Mouse (Mus musculus) heart, embryonic 11.5 days (tissue): ENCODE measurements around the gene Snf8. TPM values are rescaled to one million over a fixed set of nuclear protein-coding genes. Genes with fewer than 3 reads are reported as not detected.
A peak's percentile ranks its signal among the peaks of the same experiment; 100 is the strongest.

Source experiments
- ATAC-seq: fragments of 200-750 bp; cut with Nextera tagmentation; replicated peaks from 2 replicates; pipeline ENCODE4 v1.8.0; 2017; ENCODE audit warnings: moderate library complexity; ENCODE audit not compliant: insufficient number of reproducible peaks, low FRiP score, low TSS enrichment
- H3K27ac ChIP-seq: fragments of 300-500 bp; sonication (generic); 2 replicates; pipeline ENCODE4 v1.5.1; 2014; ENCODE audit warnings: mild to moderate bottlenecking, low read depth, low read length
- H3K27me3 ChIP-seq: fragments of 300-500 bp; sonication (generic); 2 replicates; pipeline ENCODE4 v1.6.1; 2014; ENCODE audit warnings: mild to moderate bottlenecking, low read length, mixed read lengths; ENCODE audit not compliant: control insufficient read depth, insufficient read depth
- H3K36me3 ChIP-seq: fragments of 300-500 bp; sonication (generic); 2 replicates; pipeline ENCODE4 v1.6.1; 2014; ENCODE audit warnings: mild to moderate bottlenecking, low read length, moderate library complexity, mixed read lengths; ENCODE audit not compliant: control insufficient read depth, insufficient read depth
- H3K4me1 ChIP-seq: fragments of 300-500 bp; sonication (generic); 2 replicates; pipeline ENCODE4 v1.6.1; 2014; ENCODE audit warnings: low read length; ENCODE audit not compliant: control insufficient read depth, insufficient read depth
- H3K4me2 ChIP-seq: fragments of 300-500 bp; sonication (generic); 2 replicates; pipeline ENCODE4 v1.6.1; 2014; ENCODE audit warnings: mild to moderate bottlenecking, moderate library complexity
- H3K4me3 ChIP-seq: fragments of 300-500 bp; sonication (generic); 2 replicates; pipeline ENCODE4 v1.5.1; 2014; ENCODE audit warnings: low read depth, low read length
- H3K9ac ChIP-seq: fragments of 300-500 bp; sonication (generic); 2 replicates; pipeline ENCODE4 v1.6.1; 2014; ENCODE audit warnings: mild to moderate bottlenecking, low read depth, low read length, moderate library complexity
- H3K9me3 ChIP-seq: fragments of 300-500 bp; sonication (generic); replicated peaks from 2 replicates; pipeline ENCODE4 v1.6.1; 2016; ENCODE audit warnings: low read length; ENCODE audit not compliant: control insufficient read depth
- WGBS: fragments of 180-500 bp; shearing (Covaris S2); extraction: QIAGEN DNeasy Blood & Tissue Kit; methylation state at CpG from one replicate; pipeline ENCODE4 v1.1.7; 2014; ENCODE audit not compliant: insufficient replicate concordance; 5-methylcytosine and 5-hydroxymethylcytosine counted together
- polyA plus RNA-seq: library from polyadenylated mRNA; unstranded; fragments of >200 nt; fragmentation: Nextera tagmentation; extraction: Ambion mirVana; gene quantifications from 2 replicates; pipeline ENCODE4 v1.2.1, GENCODE M21; 2014

Snf8 gene
- polyA plus RNA-seq, 1 experiment from 2014 or later = 31.3 TPM

DNA sequence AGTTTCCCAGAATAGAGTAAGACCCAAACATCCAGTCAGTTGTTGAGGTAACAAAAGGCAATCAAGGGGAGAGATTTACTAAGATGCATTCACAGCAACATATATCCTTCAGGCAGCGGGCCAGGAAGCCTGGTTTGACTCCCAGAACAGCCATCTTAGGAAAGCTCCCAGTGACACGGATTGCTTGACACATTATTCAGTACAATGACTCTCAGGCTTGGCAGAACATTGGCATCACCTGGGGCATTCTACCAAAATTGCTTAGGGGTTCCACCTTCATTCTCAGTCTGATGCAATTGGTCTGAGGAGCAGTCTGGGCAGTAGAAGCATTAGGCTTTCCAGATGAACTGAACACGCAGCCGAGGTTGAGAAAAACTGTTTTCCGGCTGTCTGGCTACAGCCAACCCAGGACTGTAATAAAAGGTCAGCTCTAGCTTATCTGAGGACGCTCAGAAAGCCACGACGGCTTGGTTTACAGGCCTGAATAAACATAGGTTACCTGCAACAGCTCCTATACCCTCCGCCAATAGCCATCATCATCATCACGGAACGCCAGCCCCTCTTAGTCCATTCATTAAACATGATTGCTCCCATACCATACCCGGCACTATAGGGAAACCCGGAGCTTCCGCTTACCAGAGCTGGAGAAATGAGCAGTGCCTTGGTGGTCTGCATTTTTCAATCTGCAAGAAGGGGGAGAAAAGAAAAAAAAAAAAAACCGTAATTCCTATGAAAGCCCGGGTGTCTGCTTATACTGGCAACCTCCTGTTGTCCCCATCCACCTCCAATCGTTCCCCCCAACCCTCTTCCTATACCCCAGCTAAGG, 39.9 kb downstream of the Snf8 start:
- Histone ChIP-seq H3K4me2 (peak overlapping the region; percentile 90), H3K9me3 (no peaks in the 10 kb centered on the region), H3K27me3 (no peaks in the 10 kb centered on the region), H3K27ac (peak overlapping the region; percentile 85), H3K36me3 (0 out of 2 replicates have a peak, but pooled peaks cover 8% of the 10 kb centered on the region), H3K4me1 (peaks cover 12% of the 10 kb centered on the region), H3K9ac (peak overlapping the region; percentile 78), H3K4me3 (peak overlapping the region; percentile 79)
- ATAC-seq = no peak
- 18% methylated on average over 17 of the region's 17 CpGs for WGBS

DNA sequence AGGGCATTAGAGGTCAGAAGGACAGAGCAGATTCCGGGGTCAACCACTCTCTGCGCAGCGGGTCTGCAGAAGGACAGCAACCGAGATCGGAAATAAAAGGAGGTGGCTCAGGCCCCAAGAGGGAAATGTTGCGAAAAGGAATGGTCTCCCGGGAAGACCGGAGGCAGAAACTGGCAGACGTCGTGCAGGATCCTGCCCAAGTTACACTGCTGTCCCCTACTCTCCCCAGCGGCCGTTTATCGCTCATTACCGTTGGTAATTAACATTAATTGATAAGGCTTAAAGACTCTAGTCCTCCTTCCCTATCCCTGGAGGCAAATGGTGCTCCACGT, 40.5 kb downstream of the Snf8 start:
- H3K36me3 ChIP-seq = 0 out of 2 replicates have a peak, but pooled peaks cover 8% of the 10 kb centered on the region
- peak overlapping the region; percentile 79 for H3K4me3 ChIP-seq
- peak overlapping the region; percentile 78 for H3K9ac ChIP-seq
- peak overlapping the region; percentile 90 for H3K4me2 ChIP-seq
- H3K27ac ChIP-seq = peak overlapping the region; percentile 85
- ATAC-seq = no peak
- peaks cover 12% of the 10 kb centered on the region for H3K4me1 ChIP-seq
- WGBS = 0% methylated on average over 15 of the region's 15 CpGs
- H3K9me3 ChIP-seq = no peaks in the 10 kb centered on the region
- H3K27me3 ChIP-seq = no peaks in the 10 kb centered on the region

DNA sequence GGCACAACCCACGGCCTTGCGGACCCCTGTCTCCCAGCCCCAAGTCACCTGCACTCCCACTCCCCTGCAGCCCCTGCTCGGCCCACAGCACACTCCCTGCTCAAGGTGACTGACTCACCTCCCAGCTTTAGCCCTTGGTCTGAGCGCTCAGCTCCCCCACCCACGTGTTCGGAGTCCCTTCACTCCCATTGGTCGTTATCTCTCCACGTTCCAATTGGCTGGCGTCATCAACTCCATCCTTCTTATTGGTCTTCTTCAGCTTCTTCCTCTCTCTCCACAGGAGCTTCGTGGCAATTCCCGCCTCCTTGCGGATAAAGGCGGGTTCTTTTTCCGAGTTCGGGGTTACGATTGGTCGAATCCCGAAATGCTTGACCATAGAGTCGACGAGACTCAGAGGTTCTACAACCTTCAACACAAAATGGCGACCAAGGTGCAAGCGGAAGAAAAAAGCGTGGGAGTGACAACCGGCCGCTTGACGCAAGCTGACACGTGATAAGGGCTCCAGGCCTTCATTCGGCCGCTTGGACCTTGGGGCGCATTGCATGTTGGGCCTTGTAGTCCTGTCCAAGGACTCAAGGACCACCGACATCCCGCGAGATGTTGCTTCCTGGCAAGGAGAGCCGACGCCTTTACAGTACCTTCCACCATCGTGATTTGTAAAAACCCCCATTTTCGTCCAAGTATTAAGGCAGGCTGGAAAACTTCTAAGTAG, 41.0 kb downstream of the Snf8 start, which contains the start of gene Atp5g1:
TSS of gene Atp5g1 (minus strand) at position 162 of the 712 bp plus-strand sequence.
- peak within 1 kb of the TSS; percentile 85 for H3K27ac ChIP-seq
- peak within 1 kb of the TSS; percentile 79 for H3K4me3 ChIP-seq
- peak; percentile 95 for ATAC-seq
- peak within 1 kb of the TSS; percentile 78 for H3K9ac ChIP-seq
- WGBS = under 1% methylated on average over 37 of the region's 37 CpGs
- H3K27me3 ChIP-seq = no peaks in the 10 kb centered on the region
- H3K36me3 ChIP-seq = 0 out of 2 replicates have a peak, but pooled peaks cover 5% of the 10 kb centered on the region
- no peaks in the 10 kb centered on the region for H3K9me3 ChIP-seq
- peak within 1 kb of the TSS; percentile 90 for H3K4me2 ChIP-seq
- H3K4me1 ChIP-seq = peaks cover 12% of the 10 kb centered on the region

DNA sequence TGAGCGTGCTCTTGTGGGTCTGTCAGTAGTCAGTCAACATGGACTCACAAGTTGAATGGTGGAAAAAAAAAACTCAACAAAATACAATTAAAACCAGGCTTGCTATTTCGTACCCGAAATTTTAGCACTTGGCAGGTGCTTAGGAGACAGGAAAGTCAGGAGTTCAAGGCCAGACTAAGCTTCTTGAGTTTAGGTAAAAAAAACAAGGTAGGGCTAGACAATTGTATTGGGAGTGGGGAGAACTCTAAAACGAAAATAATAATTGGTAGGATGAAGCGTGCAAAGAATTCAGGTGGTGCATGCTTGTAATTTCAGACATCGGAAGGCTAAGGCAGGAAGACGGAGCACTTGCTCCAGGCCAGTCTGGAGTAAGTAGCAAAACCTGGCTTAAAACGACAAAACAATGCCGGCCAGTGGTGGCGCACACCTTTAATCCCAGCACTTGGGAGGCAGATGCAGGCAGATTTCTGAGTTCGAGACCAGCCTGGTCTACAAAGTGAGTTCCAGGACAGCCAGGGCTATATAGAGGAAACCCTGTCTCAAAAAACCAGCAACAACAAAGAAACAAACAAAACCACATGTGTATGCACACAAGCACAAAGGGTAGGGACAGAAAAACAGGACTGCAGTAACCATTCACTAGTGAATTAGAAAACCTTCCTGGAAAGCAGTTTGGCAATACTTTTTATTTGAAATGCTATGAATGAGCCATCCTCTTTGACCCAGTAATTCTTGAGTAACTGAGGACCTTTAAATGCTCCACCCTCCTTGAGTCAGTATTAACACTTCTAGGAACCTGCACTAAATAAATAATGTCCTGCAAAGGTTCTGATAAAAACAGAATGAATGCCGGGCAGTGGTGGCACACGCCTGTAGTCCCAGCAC, 41.8 kb downstream of the Snf8 start:
- H3K4me2 ChIP-seq = peak overlapping the region; percentile 69
- WGBS = 61% methylated on average over 13 of the region's 13 CpGs
- peaks cover 12% of the 10 kb centered on the region for H3K4me1 ChIP-seq
- H3K36me3 ChIP-seq = 0 out of 2 replicates have a peak, but pooled peaks cover 3% of the 10 kb centered on the region
- H3K27ac ChIP-seq = peak overlapping the region; percentile 78
- H3K27me3 ChIP-seq = no peaks in the 10 kb centered on the region
- ATAC-seq = no peak
- peak overlapping the region; percentile 41 for H3K4me3 ChIP-seq
- peak overlapping the region; percentile 61; the same call in 1 of the 2 replicates for H3K9ac ChIP-seq
- no peaks in the 10 kb centered on the region for H3K9me3 ChIP-seq

DNA sequence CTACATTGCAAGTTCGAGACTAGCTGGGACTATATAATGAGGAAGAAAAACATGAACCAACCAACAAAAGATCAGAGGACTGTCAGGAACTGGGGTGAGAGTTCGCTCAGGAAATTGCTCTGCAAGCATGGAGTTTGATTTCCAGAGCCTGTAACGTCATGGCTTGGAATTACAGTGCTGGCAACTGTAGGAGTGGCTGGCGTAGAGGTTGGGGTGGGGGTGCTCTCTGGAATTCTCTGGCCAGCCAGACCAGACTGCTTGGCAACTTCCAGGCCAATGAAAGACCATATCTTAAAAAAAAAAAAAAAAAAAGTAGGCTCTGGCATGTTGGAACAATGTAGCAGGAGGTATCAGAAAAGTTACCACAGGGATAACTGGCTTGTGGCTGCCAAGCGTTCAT, 46.1 kb downstream of the Snf8 start:
- no peak for ATAC-seq
- Histone ChIP-seq H3K9ac (no peak overlapping the region), H3K27me3 (no peaks in the 10 kb centered on the region), H3K4me1 (no peaks in the 10 kb centered on the region), H3K9me3 (no peaks in the 10 kb centered on the region), H3K27ac (no peak overlapping the region), H3K4me2 (no peak overlapping the region), H3K36me3 (no peaks in the 10 kb centered on the region), H3K4me3 (no peak overlapping the region)
- WGBS = 73% methylated on average over 5 of the region's 5 CpGs

DNA sequence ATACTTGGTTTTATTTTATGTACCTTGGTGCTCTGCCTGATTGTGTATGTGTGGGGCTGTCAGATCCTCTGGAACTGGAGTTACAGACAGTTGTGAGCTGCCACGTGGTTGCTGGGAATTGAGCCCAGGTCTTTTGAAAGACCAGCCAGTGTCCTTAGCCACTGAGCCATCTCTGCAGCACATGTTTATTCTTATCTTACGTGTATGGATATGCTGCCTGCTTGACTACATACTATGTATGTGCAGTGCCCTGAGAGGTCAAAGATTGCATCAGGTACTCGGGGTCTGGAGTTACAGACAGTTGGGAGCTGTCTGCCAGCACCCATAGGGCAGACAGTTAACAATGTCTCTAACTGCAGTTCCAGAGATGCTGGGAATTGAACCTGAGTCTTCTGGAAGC, 48.0 kb downstream of the Snf8 start:
- no peaks in the 10 kb centered on the region for H3K27me3 ChIP-seq
- no peaks in the 10 kb centered on the region for H3K9me3 ChIP-seq
- no peak overlapping the region for H3K9ac ChIP-seq
- H3K4me3 ChIP-seq = no peak overlapping the region
- no peak for ATAC-seq
- no peaks in the 10 kb centered on the region for H3K4me1 ChIP-seq
- H3K36me3 ChIP-seq = no peaks in the 10 kb centered on the region
- no peak overlapping the region for H3K27ac ChIP-seq
- H3K4me2 ChIP-seq = no peak overlapping the region
- WGBS = 62% methylated on average over 3 of the region's 3 CpGs

DNA sequence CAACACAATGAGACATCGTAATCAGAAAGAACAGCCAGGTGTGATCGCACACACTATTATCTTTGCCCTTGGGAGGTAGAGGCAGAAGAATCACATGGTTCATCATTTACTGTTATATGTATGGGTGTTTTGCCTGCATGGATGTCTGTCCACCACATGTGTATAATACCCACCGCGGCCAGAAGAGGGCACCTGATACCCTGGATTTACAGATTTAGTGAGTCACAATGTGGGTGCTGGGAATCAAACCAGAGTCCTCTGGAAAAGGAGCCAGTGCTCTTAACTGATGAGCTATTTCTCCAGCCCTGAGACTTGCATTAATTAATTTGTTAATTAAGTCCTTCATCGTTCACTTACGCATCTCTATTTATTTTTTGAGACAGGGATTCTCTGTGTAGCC, 53.3 kb downstream of the Snf8 start:
- Histone ChIP-seq H3K4me1 (no peaks in the 10 kb centered on the region), H3K9ac (no peak overlapping the region), H3K4me2 (no peak overlapping the region), H3K4me3 (no peak overlapping the region), H3K9me3 (no peaks in the 10 kb centered on the region), H3K27ac (no peak overlapping the region), H3K27me3 (no peaks in the 10 kb centered on the region), H3K36me3 (no peaks in the 10 kb centered on the region)
- 82% methylated on average over 6 of the region's 6 CpGs for WGBS
- no peak for ATAC-seq

DNA sequence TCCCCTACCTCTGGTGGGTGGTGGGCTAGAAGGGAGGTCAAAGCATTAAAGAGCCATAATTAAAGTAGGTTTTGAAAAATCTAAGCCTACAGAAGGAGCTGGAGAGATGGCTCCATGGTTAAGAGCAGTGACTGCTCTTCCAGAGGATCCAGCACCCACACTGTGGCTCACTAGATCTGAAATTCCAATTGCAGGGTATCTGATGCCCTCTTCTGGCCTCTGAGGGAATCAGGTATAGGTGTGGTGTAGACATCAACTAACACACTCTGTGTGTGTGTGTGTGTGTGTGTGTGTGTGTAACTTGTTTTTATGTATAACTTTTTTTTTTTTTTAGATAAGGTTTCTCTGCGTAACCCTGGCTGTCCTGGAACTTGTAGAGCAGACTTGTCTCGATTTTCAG, 56.4 kb downstream of the Snf8 start:
- Histone ChIP-seq H3K27ac (no peak overlapping the region), H3K4me2 (no peak overlapping the region), H3K27me3 (no peaks in the 10 kb centered on the region), H3K9me3 (no peaks in the 10 kb centered on the region), H3K4me1 (no peaks in the 10 kb centered on the region), H3K9ac (no peak overlapping the region), H3K36me3 (no peaks in the 10 kb centered on the region), H3K4me3 (no peak overlapping the region)
- WGBS = 69% methylated on average over 2 of the region's 2 CpGs
- no peak for ATAC-seq
